Comparison of ENCODE assay signal across 9 mouse cellular contexts in the genomic region with DNA sequence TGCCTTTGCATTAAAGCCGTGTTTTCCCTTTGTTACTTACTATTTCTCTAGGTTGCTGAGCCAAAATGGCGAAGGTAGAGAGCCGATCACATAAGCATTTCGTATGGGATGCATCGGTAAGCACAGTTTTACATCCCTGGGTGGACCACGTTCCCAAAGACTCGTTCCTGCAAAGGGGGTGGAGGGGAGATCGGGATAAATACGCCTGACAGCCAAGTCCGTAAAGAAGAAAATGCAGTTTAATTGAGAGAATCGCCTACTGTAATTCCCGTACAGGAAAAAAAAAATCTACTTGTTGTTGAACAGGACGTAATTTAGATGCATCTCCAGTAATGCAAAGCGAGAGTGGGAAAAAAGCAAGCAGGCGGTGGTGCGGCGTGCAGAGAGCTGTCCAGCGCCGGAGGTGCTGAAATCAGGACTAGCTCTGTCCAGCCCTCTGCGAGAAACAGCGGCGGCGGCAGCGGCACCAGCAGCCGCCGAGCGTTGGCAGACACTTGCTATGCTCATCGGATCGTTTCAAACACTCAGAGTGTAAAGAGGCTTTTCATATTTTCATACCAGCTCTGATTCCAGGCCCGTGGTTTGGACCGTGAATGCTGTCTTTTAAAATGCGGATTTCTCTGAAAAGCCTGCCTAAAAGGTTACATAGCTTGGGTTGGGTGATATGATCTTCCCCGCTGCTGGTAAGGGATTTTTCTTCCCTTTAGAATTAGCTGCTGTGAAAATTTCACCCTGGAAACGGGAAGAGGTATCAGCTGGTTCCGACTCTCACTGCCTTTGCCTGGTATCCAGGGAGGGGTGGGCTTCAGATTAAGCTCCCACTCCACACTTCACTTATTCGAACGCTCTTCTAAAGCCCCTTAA.
DNase-seq lines count a peak whose midpoint lies in the region; ATAC-seq lines count a peak whose summit lies in the region.
"Had no signal": no experiment of that assay in that cellular context is flagged by ENCODE, and none has a peak within 500 bp of the region (broad histone marks: within the 10 kb centered on the region; RNA-seq: fewer than 3 reads in every experiment).

No protein-coding gene starts in this region.

- no peaks in the 10 kb centered on the region for H3K9me3 ChIP-seq in embryonic facial prominence, embryonic 14.5 days (ENCODE audit: control insufficient read depth, low read length)
- no peaks in the 10 kb centered on the region for H3K9me3 ChIP-seq in heart, embryonic 13.5 days
- H3K9me3 ChIP-seq in kidney, embryonic 16.5 days (ENCODE audit: low read length) = no peaks in the 10 kb centered on the region
- H3K9me3 ChIP-seq in limb, embryonic 12.5 days = no peaks in the 10 kb centered on the region
- H3K9me3 ChIP-seq in midbrain, embryonic 16.5 days (replicated peaks; ENCODE audit: control insufficient read depth, low read length, poor library complexity, severe bottlenecking) = no peaks in the 10 kb centered on the region

- H3K4me2 ChIP-seq in embryonic facial prominence, embryonic 14.5 days (ENCODE audit: low read depth, low read length) = peak overlapping the region; percentile 49
- H3K4me2 ChIP-seq in heart, embryonic 13.5 days = peak overlapping the region; percentile 61
- H3K4me2 ChIP-seq in kidney, embryonic 16.5 days (replicated peaks; ENCODE audit: low read depth, low read length) = peak overlapping the region; percentile 39
- H3K4me2 ChIP-seq in limb, embryonic 12.5 days = peak overlapping the region; percentile 52
- peak overlapping the region; percentile 57 for H3K4me2 ChIP-seq in midbrain, embryonic 16.5 days (ENCODE audit: low read length)

- no peak overlapping the region; the same call in 1 of the 2 replicates for H3K27ac ChIP-seq in embryonic facial prominence, embryonic 14.5 days (replicated peaks; ENCODE audit: low read depth, low read length)
- no peak overlapping the region for H3K27ac ChIP-seq in heart, embryonic 13.5 days (replicated peaks)
- H3K27ac ChIP-seq in kidney, embryonic 16.5 days (ENCODE audit: low read length) = no peak overlapping the region
- no peak overlapping the region for H3K27ac ChIP-seq in limb, embryonic 12.5 days
- peak overlapping the region; percentile 98 for H3K27ac ChIP-seq in midbrain, embryonic 16.5 days (ENCODE audit: low read length)
- H3K27ac ChIP-seq: macrophage had no signal

- peak; percentile 89 for ATAC-seq in embryonic facial prominence, embryonic 14.5 days (ENCODE audit: low read depth)
- ATAC-seq in heart, embryonic 13.5 days (ENCODE audit: extremely low read depth, insufficient number of reproducible peaks, low FRiP score, low TSS enrichment) = no peak; the same call in 1 of the 2 replicates
- ATAC-seq in kidney, embryonic 16.5 days (ENCODE audit: low FRiP score, low TSS enrichment) = peak; percentile 96
- ATAC-seq in limb, embryonic 12.5 days (ENCODE audit: insufficient number of reproducible peaks, insufficient read depth, low FRiP score, low TSS enrichment, low read depth) = peak; percentile 82; the same call in 1 of the 2 replicates
- peak; percentile 91 for ATAC-seq in midbrain, embryonic 16.5 days

- DNase-seq in gastrocnemius, adult 18-20 months (ENCODE audit: low spot score) = peak; percentile 1
- DNase-seq in gastrocnemius, adult 8-10 months (ENCODE audit: low spot score in 2 of 2) = no peak
- peak; percentile 92 for DNase-seq in embryonic facial prominence, embryonic 14.5 days (ENCODE audit: low spot score)
- DNase-seq in testis, postnatal 10 days (ENCODE audit: low spot score) = peak; percentile 89

- H3K27me3 ChIP-seq in embryonic facial prominence, embryonic 14.5 days (replicated peaks; ENCODE audit: control insufficient read depth, insufficient read depth, low read length) = no peaks in the 10 kb centered on the region
- peaks cover 7% of the 10 kb centered on the region; the same call in 1 of the 2 replicates for H3K27me3 ChIP-seq in heart, embryonic 13.5 days (replicated peaks)
- H3K27me3 ChIP-seq in kidney, embryonic 16.5 days (ENCODE audit: insufficient read depth, low read length) = no peaks in the 10 kb centered on the region
- H3K27me3 ChIP-seq in limb, embryonic 12.5 days = peaks cover 6% of the 10 kb centered on the region; the same call in 1 of the 2 replicates
- H3K27me3 ChIP-seq in midbrain, embryonic 16.5 days (ENCODE audit: control insufficient read depth, insufficient read depth, low read depth, low read length) = no peaks in the 10 kb centered on the region

- no peak overlapping the region for H3K9ac ChIP-seq in embryonic facial prominence, embryonic 14.5 days (ENCODE audit: low read depth, low read length)
- no peak overlapping the region for H3K9ac ChIP-seq in heart, embryonic 13.5 days
- H3K9ac ChIP-seq in kidney, embryonic 16.5 days (replicated peaks; ENCODE audit: low read length) = no peak overlapping the region
- no peak overlapping the region for H3K9ac ChIP-seq in limb, embryonic 12.5 days (replicated peaks)
- H3K9ac ChIP-seq in midbrain, embryonic 16.5 days (ENCODE audit: low read depth, low read length) = peak overlapping the region; percentile 81

- peak overlapping the region; percentile 24 for H3K4me3 ChIP-seq in embryonic facial prominence, embryonic 14.5 days (ENCODE audit: low read depth, low read length)
- peak overlapping the region; percentile 33 for H3K4me3 ChIP-seq in heart, embryonic 13.5 days
- H3K4me3 ChIP-seq in kidney, embryonic 16.5 days (ENCODE audit: low read length) = 0 out of 2 replicates have a peak overlapping the region, but pooled peaks have one; percentile 12
- H3K4me3 ChIP-seq in limb, embryonic 12.5 days (replicated peaks) = peak overlapping the region; percentile 18
- peak overlapping the region; percentile 57 for H3K4me3 ChIP-seq in midbrain, embryonic 16.5 days (ENCODE audit: low read depth, low read length)

- 0 out of 2 replicates have a peak, but pooled peaks cover 3% of the 10 kb centered on the region for H3K4me1 ChIP-seq in embryonic facial prominence, embryonic 14.5 days (ENCODE audit: control insufficient read depth, insufficient read depth, low read length)
- no peaks in the 10 kb centered on the region for H3K4me1 ChIP-seq in heart, embryonic 13.5 days
- H3K4me1 ChIP-seq in kidney, embryonic 16.5 days (ENCODE audit: insufficient read depth, low read length) = no peaks in the 10 kb centered on the region; the same call in 1 of the 2 replicates
- no peaks in the 10 kb centered on the region for H3K4me1 ChIP-seq in limb, embryonic 12.5 days (replicated peaks)
- H3K4me1 ChIP-seq in midbrain, embryonic 16.5 days (ENCODE audit: control insufficient read depth, insufficient read depth, low read length) = peaks cover 13% of the 10 kb centered on the region

- 5% methylated on average over 37 of the region's 37 CpGs for WGBS in embryonic facial prominence, embryonic 14.5 days
- WGBS in heart, embryonic 13.5 days = 5% methylated on average over 37 of the region's 37 CpGs
- WGBS in kidney, embryonic 16.5 days = 5% methylated on average over 37 of the region's 37 CpGs
- WGBS in limb, embryonic 12.5 days = 5% methylated on average over 37 of the region's 37 CpGs
- 1% methylated on average over 37 of the region's 37 CpGs for WGBS in midbrain, embryonic 16.5 days

- H3K36me3 ChIP-seq in embryonic facial prominence, embryonic 14.5 days (ENCODE audit: control insufficient read depth, insufficient read depth, low read length) = no peaks in the 10 kb centered on the region
- no peaks in the 10 kb centered on the region for H3K36me3 ChIP-seq in heart, embryonic 13.5 days
- H3K36me3 ChIP-seq in kidney, embryonic 16.5 days (ENCODE audit: insufficient read depth, low read length) = no peaks in the 10 kb centered on the region
- no peaks in the 10 kb centered on the region for H3K36me3 ChIP-seq in limb, embryonic 12.5 days
- H3K36me3 ChIP-seq in midbrain, embryonic 16.5 days (ENCODE audit: control insufficient read depth, insufficient read depth, low read length) = no peaks in the 10 kb centered on the region

Comparison
In these comparisons a context has a peak if more than half of its experiments do, and no peak if none do; other contexts are left out.
1. DNase-seq: peak in gastrocnemius, adult 18-20 months (single experiment), embryonic facial prominence, embryonic 14.5 days (single experiment) and testis, postnatal 10 days (single experiment); none in gastrocnemius, adult 8-10 months (0 of 2).
2. Peak in every context shown above with its lines, with median percentiles within 50 percentile points of each other: H3K4me2 ChIP-seq and H3K4me3 ChIP-seq.